Mouse (Mus musculus): Measurements from ENCODE around the gene Ndufa5. TPM values are rescaled to one million over a fixed set of nuclear protein-coding genes. Genes with fewer than 3 reads are reported as not detected.
A peak's percentile ranks its signal among the peaks of the same experiment; 100 is the strongest.

Gene Ndufa5
- polyA plus RNA-seq, 1 experiment from 2014 or later = 637 TPM

GRCm38 (mm10) chr6:24549801-24550200 is 22.0 kb upstream of the Ndufa5 start:
- H3K36me3 ChIP-seq (ENCODE audit: insufficient read depth, low read length) = no peaks in the 10 kb centered on the region
- no peak overlapping the region for H3K4me2 ChIP-seq (ENCODE audit: low read length)
- no peak for ATAC-seq (replicated peaks; ENCODE audit: low FRiP score, low read depth)
- TF ChIP-seq CTCF (IDR thresholded peaks at IDR 0.05; ENCODE audit: low read depth) = no peak
- no peak for DNase-seq (ENCODE audit: low spot score)
- H3K9ac ChIP-seq (ENCODE audit: low read depth, low read length) = no peak overlapping the region
- 82% methylated on average over 2 of the region's 2 CpGs for WGBS
- H3K9me3 ChIP-seq (replicated peaks; ENCODE audit: low read length) = no peaks in the 10 kb centered on the region
- 0 out of 2 replicates have a peak, but pooled peaks cover 2% of the 10 kb centered on the region for H3K4me1 ChIP-seq (replicated peaks; ENCODE audit: insufficient read depth, low read length)
- no peak overlapping the region for H3K27ac ChIP-seq
- H3K27me3 ChIP-seq (ENCODE audit: insufficient read depth, low read length) = no peaks in the 10 kb centered on the region
- no peak overlapping the region for H3K4me3 ChIP-seq (replicated peaks; ENCODE audit: low read depth, low read length)

DNA sequence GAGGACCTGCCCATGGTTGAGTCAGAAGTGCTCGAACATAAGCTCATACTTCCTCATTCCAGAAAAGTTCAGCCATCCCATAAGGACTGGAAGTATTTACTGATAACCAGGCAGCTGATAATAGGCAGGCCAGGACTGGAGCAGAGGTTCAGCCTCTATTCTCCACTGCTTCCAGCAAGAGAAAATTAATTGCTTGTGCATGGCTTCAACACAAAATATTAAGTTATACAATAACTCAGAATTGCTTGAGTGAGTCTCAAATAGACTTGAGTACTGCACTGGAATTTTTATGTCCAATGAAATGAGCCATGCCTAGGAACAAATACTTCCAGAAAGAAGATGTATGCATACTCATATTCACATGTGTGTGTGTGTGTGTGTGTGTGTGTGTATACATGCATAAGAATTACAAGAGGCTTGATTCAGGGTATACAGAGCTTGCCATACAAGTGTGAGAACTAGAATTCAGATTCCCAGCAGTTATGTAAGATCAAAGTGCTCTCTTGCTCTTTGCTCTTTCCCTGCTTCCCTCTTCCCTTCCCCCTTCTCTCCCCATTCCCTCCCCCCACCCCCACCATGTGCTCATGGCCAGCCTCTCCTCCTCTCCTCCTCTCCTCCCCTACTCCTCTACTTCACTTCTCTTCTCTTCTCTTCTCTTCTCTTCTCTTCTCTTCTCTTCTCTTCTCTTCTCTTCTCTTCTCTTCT is 19.1 kb upstream of the Ndufa5 start:
- TF ChIP-seq CTCF (IDR thresholded peaks at IDR 0.05; ENCODE audit: low read depth) = no peak
- H3K9me3 ChIP-seq (replicated peaks; ENCODE audit: low read length) = no peaks in the 10 kb centered on the region
- DNase-seq (ENCODE audit: low spot score) = peak; percentile 51
- H3K4me1 ChIP-seq (replicated peaks; ENCODE audit: insufficient read depth, low read length) = no peaks in the 10 kb centered on the region
- peak overlapping the region; percentile 74 for H3K27ac ChIP-seq
- no peak overlapping the region for H3K4me2 ChIP-seq (ENCODE audit: low read length)
- no peaks in the 10 kb centered on the region for H3K27me3 ChIP-seq (ENCODE audit: insufficient read depth, low read length)
- H3K36me3 ChIP-seq (ENCODE audit: insufficient read depth, low read length) = no peaks in the 10 kb centered on the region
- no peak overlapping the region for H3K9ac ChIP-seq (ENCODE audit: low read depth, low read length)
- H3K4me3 ChIP-seq (replicated peaks; ENCODE audit: low read depth, low read length) = no peak overlapping the region
- 42% methylated on average over 1 of the region's 1 CpGs for WGBS
- ATAC-seq (replicated peaks; ENCODE audit: low FRiP score, low read depth) = peak; percentile 94

DNA sequence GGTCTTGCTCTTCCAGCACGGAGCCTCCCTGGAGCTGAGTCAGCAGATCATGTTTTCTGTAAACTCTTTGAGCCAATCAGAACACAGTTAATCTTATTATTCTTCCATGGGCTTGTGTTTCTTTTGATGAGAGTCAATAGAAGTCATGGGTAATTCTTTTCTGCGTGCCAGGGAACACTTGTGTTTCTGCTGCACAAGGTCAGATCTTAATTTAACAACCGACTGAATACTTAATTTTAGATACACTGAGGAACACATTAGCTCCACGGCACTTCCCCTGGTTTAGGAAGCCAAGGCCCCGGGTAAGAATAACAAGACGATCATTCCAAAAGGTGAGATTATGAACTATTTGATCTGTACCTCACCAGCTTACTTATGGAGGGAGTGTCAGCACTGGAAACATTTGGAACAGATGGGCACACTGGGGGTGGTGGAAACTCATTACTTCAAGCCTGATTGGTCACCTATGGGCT is 15.3 kb upstream of the Ndufa5 start:
- 58% methylated on average over 6 of the region's 6 CpGs for WGBS
- H3K27ac ChIP-seq = 0 out of 2 replicates have a peak overlapping the region, but pooled peaks have one; percentile 13
- no peaks in the 10 kb centered on the region for H3K27me3 ChIP-seq (ENCODE audit: insufficient read depth, low read length)

DNA sequence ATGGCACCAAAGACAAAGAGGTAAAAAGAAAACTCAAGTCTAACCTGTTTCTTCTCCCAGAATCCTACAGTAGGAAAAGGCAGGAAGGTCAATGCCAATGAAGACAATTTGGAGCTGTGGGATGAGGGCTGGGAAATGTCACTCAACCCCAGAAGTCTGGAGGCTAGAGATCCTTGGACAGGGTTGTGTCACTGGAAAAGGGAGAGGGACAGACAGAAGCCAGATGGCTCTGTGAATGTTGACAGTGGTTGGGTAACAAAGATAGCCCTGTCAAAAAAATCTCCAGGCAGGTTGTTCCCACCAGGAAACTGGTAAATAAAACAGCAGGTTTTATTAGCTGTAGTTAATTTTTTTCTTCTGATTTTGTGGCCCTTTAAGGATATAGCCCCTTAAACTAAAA is 14.6 kb upstream of the Ndufa5 start:
- H3K27ac ChIP-seq = no peak overlapping the region

More for the DNA sequence above, 15.3 kb upstream of the Ndufa5 start:
- ATAC-seq (replicated peaks; ENCODE audit: low FRiP score, low read depth) (no peak), DNase-seq (ENCODE audit: low spot score) (no peak)
- no peaks in the 10 kb centered on the region for H3K4me1 ChIP-seq (replicated peaks; ENCODE audit: insufficient read depth, low read length)
- H3K36me3 ChIP-seq (ENCODE audit: insufficient read depth, low read length) = no peaks in the 10 kb centered on the region
- H3K4me2 ChIP-seq (ENCODE audit: low read length) = no peak overlapping the region
- H3K9ac ChIP-seq (ENCODE audit: low read depth, low read length) = no peak overlapping the region
- no peak for TF ChIP-seq CTCF (IDR thresholded peaks at IDR 0.05; ENCODE audit: low read depth)
- H3K9me3 ChIP-seq (replicated peaks; ENCODE audit: low read length) = no peaks in the 10 kb centered on the region
- H3K4me3 ChIP-seq (replicated peaks; ENCODE audit: low read depth, low read length) = no peak overlapping the region

DNA sequence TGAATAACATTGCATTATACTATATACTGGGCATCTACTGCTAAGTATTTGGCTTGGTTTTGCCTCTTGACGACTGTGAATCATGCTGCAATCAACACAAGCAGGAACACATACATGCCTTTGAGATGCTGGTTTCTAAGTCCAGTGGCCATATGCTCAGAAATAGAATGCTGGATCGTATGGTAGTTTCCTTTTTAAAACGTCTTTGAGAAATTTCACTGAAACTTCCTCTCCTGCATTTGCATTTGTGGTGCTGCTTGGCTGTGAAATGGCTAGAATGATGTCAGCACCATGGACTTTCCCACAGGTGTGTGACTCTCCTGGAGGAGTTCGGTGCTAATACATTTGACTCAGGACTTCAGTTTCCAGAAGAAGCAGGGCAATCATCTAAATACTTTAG is 12.3 kb upstream of the Ndufa5 start:
- ATAC-seq (replicated peaks; ENCODE audit: low FRiP score, low read depth) (no peak), DNase-seq (ENCODE audit: low spot score) (no peak)
- Histone ChIP-seq H3K4me2 (ENCODE audit: low read length) (no peak overlapping the region), H3K4me3 (replicated peaks; ENCODE audit: low read depth, low read length) (no peak overlapping the region), H3K9ac (ENCODE audit: low read depth, low read length) (no peak overlapping the region), H3K27ac (no peak overlapping the region), H3K4me1 (replicated peaks; ENCODE audit: insufficient read depth, low read length) (no peaks in the 10 kb centered on the region), H3K27me3 (ENCODE audit: insufficient read depth, low read length) (no peaks in the 10 kb centered on the region), H3K9me3 (replicated peaks; ENCODE audit: low read length) (no peaks in the 10 kb centered on the region), H3K36me3 (ENCODE audit: insufficient read depth, low read length) (no peaks in the 10 kb centered on the region)
- no peak for TF ChIP-seq CTCF (IDR thresholded peaks at IDR 0.05; ENCODE audit: low read depth)
- WGBS = 68% methylated on average over 4 of the region's 4 CpGs

More for the DNA sequence above, 14.6 kb upstream of the Ndufa5 start:
- no peak overlapping the region for H3K9ac ChIP-seq (ENCODE audit: low read depth, low read length)
- no peaks in the 10 kb centered on the region for H3K4me1 ChIP-seq (replicated peaks; ENCODE audit: insufficient read depth, low read length)
- H3K9me3 ChIP-seq (replicated peaks; ENCODE audit: low read length) = no peaks in the 10 kb centered on the region
- no peak for DNase-seq (ENCODE audit: low spot score)
- no peak overlapping the region for H3K4me3 ChIP-seq (replicated peaks; ENCODE audit: low read depth, low read length)
- H3K27me3 ChIP-seq (ENCODE audit: insufficient read depth, low read length) = no peaks in the 10 kb centered on the region
- no peak for TF ChIP-seq CTCF (IDR thresholded peaks at IDR 0.05; ENCODE audit: low read depth)
- no peak overlapping the region for H3K4me2 ChIP-seq (ENCODE audit: low read length)
- ATAC-seq (replicated peaks; ENCODE audit: low FRiP score, low read depth) = no peak
- no peaks in the 10 kb centered on the region for H3K36me3 ChIP-seq (ENCODE audit: insufficient read depth, low read length)

- no peak overlapping the region for H3K27ac ChIP-seq
- no peak overlapping the region for H3K9ac ChIP-seq (ENCODE audit: low read depth, low read length)
- H3K9me3 ChIP-seq (replicated peaks; ENCODE audit: low read length) = no peaks in the 10 kb centered on the region
- DNase-seq (ENCODE audit: low spot score) (no peak), ATAC-seq (replicated peaks; ENCODE audit: low FRiP score, low read depth) (no peak)
- no peak for TF ChIP-seq CTCF (IDR thresholded peaks at IDR 0.05; ENCODE audit: low read depth)
- WGBS = 87% methylated on average over 3 of the region's 3 CpGs
- H3K4me2 ChIP-seq (ENCODE audit: low read length) = no peak overlapping the region
- H3K27me3 ChIP-seq (ENCODE audit: insufficient read depth, low read length) = no peaks in the 10 kb centered on the region
- no peak overlapping the region for H3K4me3 ChIP-seq (replicated peaks; ENCODE audit: low read depth, low read length)
- H3K36me3 ChIP-seq (ENCODE audit: insufficient read depth, low read length) = no peaks in the 10 kb centered on the region
- no peaks in the 10 kb centered on the region for H3K4me1 ChIP-seq (replicated peaks; ENCODE audit: insufficient read depth, low read length)
Measured at GRCm38 (mm10) chr6:24538435-24538834, 10.6 kb upstream of the Ndufa5 start.

All from kidney, postnatal 0 days (tissue).